Mouse (Mus musculus): ENCODE measurements around the gene Ubxn10.
A peak's percentile ranks its signal among the peaks of the same experiment; 100 is the strongest.

The Ubxn10 gene

DNA sequence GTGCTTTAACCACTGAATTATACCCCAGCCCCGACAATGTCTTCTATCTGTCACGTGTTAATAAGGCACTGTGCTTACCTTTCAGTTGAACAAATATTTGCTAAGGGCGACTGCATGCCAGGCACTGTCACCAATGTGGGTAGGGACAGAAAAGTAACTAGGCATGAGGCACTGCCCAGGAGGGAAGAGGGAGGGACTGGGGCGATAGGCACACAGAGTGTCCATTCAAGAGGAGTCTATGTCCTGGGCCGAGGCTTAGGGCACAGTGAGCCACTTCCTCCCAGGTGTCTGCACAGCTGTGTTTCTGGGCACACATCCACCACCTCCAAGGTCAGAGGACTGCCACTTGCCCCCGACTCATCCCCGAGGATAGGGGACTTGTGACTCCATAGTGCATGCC, at the start of gene Ubxn10:
Ubxn10 (minus strand) TSS at position 137 of the 400 bp plus-strand sequence.
- DNase-seq (ENCODE audit: low spot score in 2 of 2) = no peak

- no peak for DNase-seq (ENCODE audit: low spot score in 2 of 2)
Measured at GRCm38 (mm10) chr4:138786141-138786540, 49.2 kb upstream of the Ubxn10 start.

GRCm38 (mm10) chr4:138785721-138786120, 48.8 kb upstream of the Ubxn10 start:
- no peak for DNase-seq (ENCODE audit: low spot score in 2 of 2)

GRCm38 (mm10) chr4:138782098-138782497, 45.1 kb upstream of the Ubxn10 start:
- no peak for DNase-seq (ENCODE audit: low spot score in 2 of 2)

DNA sequence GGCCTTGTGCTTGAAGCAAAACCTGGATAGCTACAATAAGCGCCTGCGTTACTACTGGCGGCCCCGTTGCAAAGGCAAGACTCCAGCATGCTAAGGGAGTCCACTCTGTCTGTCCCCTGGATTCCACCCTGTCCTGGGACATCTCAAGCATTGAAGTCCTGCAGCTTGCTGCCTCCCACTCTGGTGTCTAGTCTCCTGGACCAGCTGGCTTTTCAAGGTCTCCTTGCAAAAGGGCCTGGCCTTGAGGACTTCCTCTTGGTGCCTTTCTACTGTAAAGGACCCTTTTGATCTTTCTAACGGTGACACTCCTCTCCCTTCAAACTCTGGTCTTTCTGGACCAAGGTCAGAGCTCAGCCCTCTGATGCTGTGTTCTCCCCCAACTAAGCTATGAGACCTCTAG, 43.3 kb upstream of the Ubxn10 start:
- no peak for DNase-seq (ENCODE audit: low spot score in 2 of 2)

GRCm38 (mm10) chr4:138777417-138778407, 40.7 kb upstream of the Ubxn10 start:
- no peak for DNase-seq (ENCODE audit: low spot score in 2 of 2)

GRCm38 (mm10) chr4:138775435-138775834, 38.5 kb upstream of the Ubxn10 start, which contains the start of gene Pla2g2d:
Gene Pla2g2d (plus strand): TSS chr4:138775735.
- no peak for DNase-seq (ENCODE audit: low spot score in 2 of 2)

- no peak for DNase-seq (ENCODE audit: low spot score in 2 of 2)
Measured at GRCm38 (mm10) chr4:138772386-138772785, 35.4 kb upstream of the Ubxn10 start.

DNA sequence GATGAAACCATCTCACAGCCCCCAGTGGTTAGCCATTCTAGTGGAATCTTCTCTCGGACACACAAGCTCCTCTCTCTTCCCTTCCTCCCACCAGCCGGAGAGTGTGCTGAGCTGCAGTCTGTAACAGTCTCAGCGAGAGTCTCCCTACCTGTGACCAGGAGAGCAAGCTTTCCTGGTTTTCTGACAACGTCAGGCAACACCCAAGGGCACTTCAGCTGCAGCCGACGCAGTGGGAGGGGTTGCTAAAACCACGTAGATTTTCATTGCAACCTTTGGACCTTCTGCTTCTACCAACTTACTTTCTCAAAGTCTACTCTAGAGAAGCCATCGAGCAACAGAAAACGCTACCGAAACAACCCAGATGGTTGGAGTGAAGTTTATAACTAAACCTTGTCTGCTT, 35.0 kb upstream of the Ubxn10 start:
- DNase-seq (ENCODE audit: low spot score in 2 of 2) = no peak

DNA sequence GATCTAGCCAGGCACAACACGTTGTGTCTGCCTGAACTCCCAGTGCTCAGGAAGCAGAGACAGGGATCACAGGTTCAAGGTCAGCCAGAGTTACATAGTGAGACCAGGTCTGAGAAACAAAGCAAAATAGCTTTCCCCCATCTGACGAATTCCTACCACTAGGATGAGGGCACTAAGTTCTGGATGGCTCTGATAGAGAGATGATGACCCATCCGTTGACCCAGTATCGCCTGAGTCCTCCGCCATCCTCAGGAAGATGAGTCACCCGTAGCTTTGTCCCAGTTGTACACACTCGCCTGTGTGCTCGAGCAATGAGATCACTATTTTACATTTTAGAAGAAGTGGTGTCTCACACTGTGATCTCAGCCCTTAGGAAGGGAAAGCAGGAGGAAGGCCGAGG, 25.3 kb upstream of the Ubxn10 start:
- no peak for DNase-seq (ENCODE audit: low spot score in 2 of 2)

DNA sequence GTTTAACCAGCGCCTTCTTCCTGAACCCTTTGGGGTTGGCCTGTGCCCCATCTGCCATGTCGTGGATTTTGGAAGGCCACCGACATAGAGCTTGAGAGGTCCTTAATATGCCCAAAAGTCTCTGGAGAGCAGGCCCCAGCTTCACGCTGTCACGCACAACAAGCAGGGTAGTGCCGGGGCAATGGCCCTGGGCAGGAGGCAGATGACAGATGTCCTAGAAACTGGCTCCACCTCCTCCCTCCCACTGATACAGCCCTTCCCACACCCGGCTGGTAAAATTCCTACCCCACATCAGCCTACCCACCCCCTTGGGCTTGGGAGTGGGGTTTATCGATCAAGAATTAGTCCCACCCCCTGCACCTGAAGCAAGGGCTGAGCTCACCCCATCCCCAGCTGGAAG, 20.4 kb upstream of the Ubxn10 start, which contains the start of gene Pla2g2f:
Pla2g2f (minus strand) TSS at position 211 of the 400 bp plus-strand sequence.
- no peak for DNase-seq (ENCODE audit: low spot score in 2 of 2)

DNA sequence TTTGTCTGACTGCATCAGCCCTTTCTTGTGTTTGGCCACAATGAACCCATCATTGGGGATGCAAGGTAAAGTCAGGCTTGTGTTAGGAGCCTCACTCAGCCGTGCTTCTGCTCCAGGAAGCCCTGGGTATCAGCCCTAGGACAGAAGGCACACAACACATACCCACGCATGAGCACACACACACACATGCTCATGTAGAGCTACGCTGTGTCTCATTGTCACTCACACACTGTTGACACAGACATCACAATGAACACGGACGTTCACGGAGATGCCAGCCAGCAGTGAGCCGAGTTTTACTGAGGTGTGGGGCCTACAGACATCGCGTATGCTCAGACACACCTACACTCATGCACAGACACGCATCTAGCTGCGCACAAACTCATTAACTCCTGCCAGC, 19.0 kb upstream of the Ubxn10 start:
- no peak for DNase-seq (ENCODE audit: low spot score in 2 of 2)

- DNase-seq (ENCODE audit: low spot score in 2 of 2) = no peak
Measured at GRCm38 (mm10) chr4:138755439-138755838, 18.5 kb upstream of the Ubxn10 start.

- no peak for DNase-seq (ENCODE audit: low spot score in 2 of 2)
Measured at GRCm38 (mm10) chr4:138754432-138754831, 17.5 kb upstream of the Ubxn10 start.

- DNase-seq (ENCODE audit: low spot score in 2 of 2) = no peak
Measured at GRCm38 (mm10) chr4:138753608-138754007, 16.6 kb upstream of the Ubxn10 start.

DNA sequence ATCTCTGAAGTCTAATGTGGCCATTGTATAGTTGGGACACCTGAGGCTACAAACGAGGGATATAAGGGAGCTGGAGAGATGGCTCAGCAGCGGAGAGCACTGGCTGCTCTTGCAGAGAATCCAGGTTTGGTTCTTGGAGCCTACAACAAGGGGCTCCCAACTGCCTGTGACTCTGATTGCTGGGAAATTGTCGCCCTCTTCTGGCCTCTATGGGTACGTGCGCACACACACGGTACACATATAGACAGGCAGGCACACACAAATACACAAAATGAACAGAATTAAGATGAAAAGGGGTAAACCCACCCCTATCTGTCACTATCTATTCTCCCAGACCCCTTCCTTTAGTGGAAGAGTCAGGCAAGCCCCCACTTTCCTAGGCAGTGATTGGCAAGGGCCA, 15.6 kb upstream of the Ubxn10 start:
- no peak for DNase-seq (ENCODE audit: low spot score in 2 of 2)

DNA sequence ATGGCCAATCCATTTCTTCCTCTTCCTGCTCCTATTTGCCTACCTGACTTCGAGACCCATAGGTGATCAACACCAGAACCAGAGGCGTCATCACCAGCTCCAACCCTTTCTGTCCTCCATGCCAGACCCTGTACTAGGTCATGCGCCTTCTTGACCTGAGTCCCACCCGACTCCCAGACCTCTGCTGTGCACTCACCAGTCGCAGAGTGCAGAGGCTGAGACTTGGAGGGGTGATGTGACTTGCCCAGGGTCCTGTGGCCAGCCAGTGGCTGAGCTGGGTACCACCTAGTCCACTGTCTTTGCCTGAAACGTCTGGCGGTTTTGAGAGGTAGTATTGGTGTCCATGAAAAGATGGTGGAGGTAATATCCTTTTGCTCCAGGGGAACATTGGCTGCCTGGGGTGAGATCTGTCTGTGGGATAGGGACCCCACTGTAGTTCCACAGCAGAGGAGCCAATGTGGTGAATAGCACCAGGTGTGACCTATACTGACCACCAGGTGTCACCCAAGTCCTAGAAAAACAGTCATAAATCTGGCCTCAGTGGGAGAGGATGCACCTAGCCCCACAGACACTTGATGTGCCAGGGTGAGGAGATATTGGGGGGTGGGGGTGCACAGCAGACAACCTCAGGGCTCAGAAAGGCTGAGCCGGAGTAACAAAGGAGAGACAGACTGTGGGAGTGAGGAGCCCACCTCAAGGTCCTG, 11.6 kb upstream of the Ubxn10 start:
- peak in 1 of 2 experiments; percentile 57 for DNase-seq (ENCODE audit: low spot score in 2 of 2)

- DNase-seq (ENCODE audit: low spot score in 2 of 2) = no peak
Measured at GRCm38 (mm10) chr4:138747851-138748250, 10.9 kb upstream of the Ubxn10 start.

- no peak for DNase-seq (ENCODE audit: low spot score in 2 of 2)
Measured at GRCm38 (mm10) chr4:138746866-138747265, 9.9 kb upstream of the Ubxn10 start.

- DNase-seq (ENCODE audit: low spot score in 2 of 2) = no peak
Measured at GRCm38 (mm10) chr4:138745884-138746283, 8.9 kb upstream of the Ubxn10 start.

- no peak for DNase-seq (ENCODE audit: low spot score in 2 of 2)
Measured at GRCm38 (mm10) chr4:138739136-138739851, 2.3 kb upstream of the Ubxn10 start.

- DNase-seq (ENCODE audit: low spot score in 2 of 2) = no peak
Measured at GRCm38 (mm10) chr4:138734863-138735262, 2.1 kb downstream of the Ubxn10 start.

All from frontal cortex, postnatal 14 days (tissue).